Mouse (Mus musculus) limb, embryonic 14.5 days (tissue): ENCODE data around the gene Sh2d7. TPM values are rescaled to one million over a fixed set of nuclear protein-coding genes. Genes with fewer than 3 reads are reported as not detected.
A peak's percentile ranks its signal among the peaks of the same experiment; 100 is the strongest.

Experiments
- ATAC-seq: fragments of 200-750 bp; cut with Nextera tagmentation; 2 replicates; pipeline ENCODE4 v1.8.0; 2017; ENCODE audit warnings: low read depth, moderate number of reproducible peaks, moderate TSS enrichment; ENCODE audit not compliant: low FRiP score
- DNase-seq: peaks from one replicate; pipeline ENCODE4 v3.0.0-alpha.2; 2015; ENCODE audit warnings: low spot score
- H3K27ac ChIP-seq: fragments of 300-500 bp; sonication (generic); replicated peaks from 2 replicates; pipeline ENCODE4 v1.5.1; 2014; ENCODE audit warnings: low read depth, mild to moderate bottlenecking, low read length, moderate library complexity, mixed read lengths
- H3K27me3 ChIP-seq: fragments of 300-500 bp; sonication (generic); 2 replicates; pipeline ENCODE4 v1.6.1; 2014; ENCODE audit warnings: low read length, mixed read lengths; ENCODE audit not compliant: control insufficient read depth, insufficient read depth
- H3K36me3 ChIP-seq: fragments of 300-500 bp; sonication (generic); 2 replicates; pipeline ENCODE4 v1.6.1; 2014; ENCODE audit warnings: mild to moderate bottlenecking, low read length, moderate library complexity, mixed read lengths; ENCODE audit not compliant: control insufficient read depth, insufficient read depth
- H3K4me1 ChIP-seq: fragments of 300-500 bp; sonication (generic); 2 replicates; pipeline ENCODE4 v1.6.1; 2014; ENCODE audit warnings: antibody characterized with exemption, low read length, mixed read lengths; ENCODE audit not compliant: control insufficient read depth, insufficient read depth
- H3K4me2 ChIP-seq: fragments of 300-500 bp; sonication (generic); replicated peaks from 2 replicates; pipeline ENCODE4 v1.6.1; 2014; ENCODE audit warnings: low read depth, mild to moderate bottlenecking, low read length, moderate library complexity; ENCODE audit not compliant: severe bottlenecking
- H3K4me3 ChIP-seq: fragments of 300-500 bp; sonication (generic); replicated peaks from 2 replicates; pipeline ENCODE4 v1.5.1; 2014; ENCODE audit warnings: low read length
- H3K9ac ChIP-seq: fragments of 300-500 bp; sonication (generic); 2 replicates; pipeline ENCODE4 v1.6.1; 2014; ENCODE audit warnings: mild to moderate bottlenecking, low read depth, low read length, moderate library complexity; ENCODE audit not compliant: severe bottlenecking
- H3K9me3 ChIP-seq: fragments of 300-500 bp; sonication (generic); 2 replicates; pipeline ENCODE4 v1.6.1; 2016; ENCODE audit warnings: low read length; ENCODE audit not compliant: control insufficient read depth
- POLR2A ChIP-seq: fragments of 200-500 bp; IDR thresholded peaks from 2 replicates; pipeline ENCODE4 v1.8.0; 2012; ENCODE audit warnings: inconsistent platforms, mild to moderate bottlenecking, moderate library complexity, borderline replicate concordance; ENCODE audit not compliant: insufficient read depth, insufficient read length; ENCODE audit errors: extremely low read depth
- WGBS: fragments of 180-500 bp; shearing (Covaris S2); extraction: QIAGEN DNeasy Blood & Tissue Kit; methylation state at CpG from one replicate; pipeline ENCODE4 v1.1.7; 2014; 5-methylcytosine and 5-hydroxymethylcytosine counted together
- polyA plus RNA-seq, 2 experiments: library from polyadenylated mRNA; depleted of rRNA in 1 of 2; stranded (reverse) in 1 of 2; unstranded in 1 of 2; fragments of >200 nt; fragmentation: Nextera tagmentation in 1 of 2; extraction: Ambion mirVana in 1 of 2; gene quantifications; 2 replicates each; pipeline versions ENCODE4 v1.2.1 to v1.2.3; 2012 to 2014

Gene Sh2d7
- polyA plus RNA-seq, 2 experiments = not detected

GRCm38 (mm10) chr9:54500832-54501452 lies 37.8 kb upstream of the Sh2d7 start:
- Histone ChIP-seq H3K9me3 (no peaks in the 10 kb centered on the region), H3K4me2 (peak overlapping the region; percentile 99), H3K27ac (no peak overlapping the region), H3K4me3 (peak overlapping the region; percentile 79), H3K9ac (peak overlapping the region; percentile 74), H3K36me3 (no peaks in the 10 kb centered on the region), H3K4me1 (peaks cover 6% of the 10 kb centered on the region; the same call in 1 of the 2 replicates), H3K27me3 (peaks cover 5% of the 10 kb centered on the region; the same call in 1 of the 2 replicates)
- DNase-seq (peak; percentile 3), ATAC-seq (peak; percentile 48)
- WGBS = 2% methylated on average over 25 of the region's 43 CpGs
- no peak for TF ChIP-seq POLR2A

- peaks cover 6% of the 10 kb centered on the region; the same call in 1 of the 2 replicates for H3K4me1 ChIP-seq
- H3K36me3 ChIP-seq = no peaks in the 10 kb centered on the region
- DNase-seq (peak; percentile 84), ATAC-seq (peak; percentile 92)
- H3K27me3 ChIP-seq = peaks cover 5% of the 10 kb centered on the region; the same call in 1 of the 2 replicates
- peak within 1 kb of the TSS; percentile 79 for H3K4me3 ChIP-seq
- 0 out of 2 replicates have a peak, but pooled peaks have one; percentile 32 for TF ChIP-seq POLR2A
- no peak within 1 kb of the TSS for H3K27ac ChIP-seq
- no peaks in the 10 kb centered on the region for H3K9me3 ChIP-seq
- peak within 1 kb of the TSS; percentile 74 for H3K9ac ChIP-seq
- peak within 1 kb of the TSS; percentile 99 for H3K4me2 ChIP-seq
- 1% methylated on average over 37 of the region's 99 CpGs for WGBS
Measured at GRCm38 (mm10) chr9:54501453-54502110, 37.2 kb upstream of the Sh2d7 start, which contains the start of gene Dmxl2. Dmxl2 (minus strand) TSS chr9:54501626.

GRCm38 (mm10) chr9:54502111-54502495 lies 36.7 kb upstream of the Sh2d7 start:
- H3K9me3 ChIP-seq = no peaks in the 10 kb centered on the region
- H3K4me1 ChIP-seq = peaks cover 6% of the 10 kb centered on the region; the same call in 1 of the 2 replicates
- peak overlapping the region; percentile 74 for H3K9ac ChIP-seq
- H3K4me3 ChIP-seq = peak overlapping the region; percentile 79
- no peak for TF ChIP-seq POLR2A
- no peak for DNase-seq
- peak overlapping the region; percentile 99 for H3K4me2 ChIP-seq
- peak; percentile 1; the same call in 1 of the 2 replicates for ATAC-seq
- no peaks in the 10 kb centered on the region for H3K36me3 ChIP-seq
- H3K27ac ChIP-seq = no peak overlapping the region
- WGBS = 3% methylated on average over 13 of the region's 13 CpGs
- peaks cover 5% of the 10 kb centered on the region; the same call in 1 of the 2 replicates for H3K27me3 ChIP-seq

GRCm38 (mm10) chr9:54502873-54503272 lies 35.9 kb upstream of the Sh2d7 start:
- H3K36me3 ChIP-seq = no peaks in the 10 kb centered on the region
- ATAC-seq (no peak), DNase-seq (no peak)
- H3K9ac ChIP-seq = no peak overlapping the region
- WGBS = 11% methylated on average over 12 of the region's 12 CpGs
- H3K4me3 ChIP-seq = no peak overlapping the region
- peaks cover 5% of the 10 kb centered on the region; the same call in 1 of the 2 replicates for H3K27me3 ChIP-seq
- no peak overlapping the region for H3K27ac ChIP-seq
- H3K4me2 ChIP-seq = no peak overlapping the region
- H3K4me1 ChIP-seq = peaks cover 6% of the 10 kb centered on the region; the same call in 1 of the 2 replicates
- TF ChIP-seq POLR2A = no peak
- no peaks in the 10 kb centered on the region for H3K9me3 ChIP-seq

GRCm38 (mm10) chr9:54515991-54516390 lies 22.8 kb upstream of the Sh2d7 start:
- no peaks in the 10 kb centered on the region for H3K27me3 ChIP-seq

More at GRCm38 (mm10) chr9:54515991-54516390, 22.8 kb upstream of the Sh2d7 start:
- no peak for TF ChIP-seq POLR2A
- no peaks in the 10 kb centered on the region for H3K4me1 ChIP-seq
- no peak overlapping the region for H3K27ac ChIP-seq
- H3K4me2 ChIP-seq = no peak overlapping the region
- H3K4me3 ChIP-seq = no peak overlapping the region
- ATAC-seq = no peak
- no peaks in the 10 kb centered on the region for H3K9me3 ChIP-seq
- no peak overlapping the region for H3K9ac ChIP-seq
- no peak for DNase-seq
- H3K36me3 ChIP-seq = no peaks in the 10 kb centered on the region
- WGBS = 65% methylated on average over 2 of the region's 2 CpGs
